Mouse (Mus musculus): ENCODE data around the gene Rpl13a.
"Not testable (repeated sequence)": the region's sequence is repeated elsewhere in the genome, so short reads cannot be mapped to it uniquely, and the experiment has no call there.

Rpl13a gene

DNA sequence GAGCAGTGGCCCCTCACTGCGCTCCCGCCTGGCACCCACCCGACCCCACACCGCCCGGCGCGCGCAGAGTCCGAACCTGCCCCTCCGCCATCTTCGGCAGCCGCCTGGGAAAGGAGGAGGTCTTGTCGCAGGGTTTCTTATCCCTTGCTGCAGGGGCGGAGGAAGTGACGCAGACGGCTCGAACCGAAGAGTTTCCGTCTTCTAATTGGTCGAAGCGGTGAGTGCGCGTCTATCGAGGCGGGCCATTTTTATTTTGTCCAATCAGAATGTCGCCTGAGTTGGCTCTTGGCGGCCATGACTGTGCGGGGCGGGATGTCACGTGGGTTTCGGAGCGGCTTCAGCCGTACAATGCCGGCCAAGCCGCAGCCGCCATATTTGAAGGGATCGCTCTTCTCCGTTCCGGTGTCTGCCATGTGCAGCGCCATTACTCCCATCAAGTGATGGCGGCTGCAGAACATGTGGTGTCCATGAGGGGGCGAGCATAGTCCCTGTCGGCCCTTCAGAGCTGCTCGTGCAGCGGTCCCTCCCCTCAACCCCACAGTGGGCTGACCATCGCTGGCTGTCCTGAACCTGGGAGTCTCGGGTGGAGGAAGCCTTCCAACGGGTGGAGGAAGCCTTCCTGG lies at the start of gene Rpl13a:
TSS of gene Rpl13a (minus strand) at position 138 of the 623 bp plus-strand sequence.
- DNase-seq = peak; percentile 100

DNA sequence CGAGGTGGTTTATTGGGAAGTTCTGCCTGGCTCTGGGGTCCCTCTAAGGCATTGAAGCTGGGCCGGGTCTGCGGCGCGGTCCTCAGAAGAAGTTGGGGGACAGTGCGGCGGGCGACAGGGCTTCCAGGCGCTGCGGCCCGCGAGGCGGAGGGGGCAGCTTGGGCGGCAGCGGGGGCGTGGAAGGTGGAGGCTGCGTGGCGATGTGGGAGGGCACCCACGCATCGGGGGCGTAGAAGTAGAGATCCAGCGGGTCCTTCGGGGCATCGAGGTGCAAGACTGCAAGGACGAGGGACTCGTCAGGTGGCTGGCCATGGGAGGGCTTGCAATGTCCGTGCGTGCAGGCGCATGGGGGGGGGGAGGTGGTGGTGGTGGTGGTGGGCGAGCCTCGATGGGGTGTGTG lies 47.8 kb upstream of the Rpl13a start:
- no peak for DNase-seq

DNA sequence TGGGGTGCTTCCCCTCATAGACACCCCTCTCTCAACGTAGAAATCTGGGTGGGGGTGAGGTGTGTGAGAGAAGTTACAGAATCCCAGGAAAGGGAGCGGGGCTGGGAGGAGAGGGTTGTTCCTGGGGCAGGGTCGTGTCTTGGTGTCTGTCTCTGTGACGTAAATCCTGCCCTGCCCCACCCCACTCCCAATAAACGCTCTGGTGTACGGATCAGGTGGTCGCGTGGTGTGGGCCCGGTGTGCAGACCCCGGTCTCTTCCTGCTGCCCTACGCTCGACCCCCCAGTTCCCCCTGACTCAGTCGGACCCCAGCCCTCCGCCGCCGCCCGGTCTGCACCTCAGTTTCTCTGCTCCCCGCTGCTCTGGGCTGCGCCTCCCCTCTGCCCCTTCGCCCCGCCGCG lies 47.4 kb upstream of the Rpl13a start:
- DNase-seq = no peak

DNA sequence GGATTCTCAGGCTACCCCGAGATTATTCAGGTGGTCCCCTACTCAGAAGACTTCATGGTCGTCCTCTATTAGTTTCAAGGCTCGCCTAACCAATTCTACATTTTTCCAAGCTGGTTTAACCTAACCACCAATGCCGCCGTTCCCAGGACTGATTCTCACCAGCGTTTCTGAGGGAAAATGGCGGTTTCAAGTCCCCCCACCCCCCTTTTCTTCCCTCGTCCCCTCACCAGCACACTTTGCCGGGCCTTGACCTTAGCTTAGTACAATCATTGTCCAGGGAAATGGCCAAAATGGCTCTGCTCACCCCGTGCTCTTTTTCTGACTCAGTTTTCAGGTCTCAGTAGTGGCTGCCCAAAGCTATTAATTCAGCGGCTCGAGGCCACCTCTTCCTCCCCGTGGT lies 46.8 kb upstream of the Rpl13a start:
- no peak for DNase-seq

DNA sequence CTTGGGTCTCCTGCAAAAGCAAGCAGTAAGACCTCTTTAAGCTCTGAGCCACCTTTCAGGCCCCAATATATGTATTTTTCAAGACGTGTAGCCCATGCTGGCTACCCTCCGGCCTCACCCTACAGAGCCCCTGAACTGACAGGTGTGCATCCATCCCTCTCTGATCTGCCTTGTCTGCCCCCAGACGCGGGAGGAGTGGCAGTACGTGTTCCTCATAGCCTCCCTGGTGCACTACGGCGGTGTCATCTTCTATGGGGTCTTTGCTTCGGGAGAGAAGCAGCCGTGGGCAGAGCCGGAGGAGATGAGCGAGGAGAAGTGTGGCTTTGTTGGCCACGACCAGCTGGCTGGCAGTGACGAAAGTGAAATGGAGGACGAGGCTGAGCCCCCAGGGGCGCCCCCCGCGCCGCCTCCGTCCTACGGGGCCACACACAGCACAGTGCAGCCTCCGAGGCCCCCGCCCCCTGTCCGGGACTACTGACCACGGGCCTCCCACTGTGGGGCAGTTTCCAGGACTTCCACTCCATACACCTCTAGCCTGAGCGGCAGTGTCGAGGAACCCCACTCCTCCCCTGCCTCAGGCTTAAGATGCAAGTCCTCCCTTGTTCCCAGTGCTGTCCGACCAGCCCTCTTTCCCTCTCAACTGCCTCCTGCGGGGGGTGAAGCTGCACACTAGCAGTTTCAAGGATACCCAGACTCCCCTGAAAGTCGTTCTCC lies 46.2 kb upstream of the Rpl13a start:
- no peak for DNase-seq

DNA sequence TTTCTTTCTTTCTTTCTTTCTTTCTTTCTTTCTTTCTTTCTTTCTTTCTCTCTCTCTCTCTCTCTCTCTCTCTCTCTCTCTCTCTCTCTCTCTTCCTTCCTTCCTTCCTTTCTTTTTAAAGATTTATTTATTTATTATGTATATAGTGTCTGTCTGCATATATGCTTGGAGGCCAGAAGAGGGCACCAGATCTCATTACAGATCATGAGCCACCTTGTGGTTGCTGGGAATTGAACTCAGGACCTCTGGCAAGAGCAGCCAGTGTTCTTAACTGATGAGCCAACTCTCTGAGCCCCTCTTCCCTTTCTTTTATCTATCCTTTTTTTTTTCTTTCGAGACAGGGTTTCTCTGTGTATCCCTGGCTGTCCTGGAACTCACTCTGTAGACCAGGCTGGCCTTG lies 45.2 kb upstream of the Rpl13a start:
- DNase-seq = not testable (repeated sequence)

DNA sequence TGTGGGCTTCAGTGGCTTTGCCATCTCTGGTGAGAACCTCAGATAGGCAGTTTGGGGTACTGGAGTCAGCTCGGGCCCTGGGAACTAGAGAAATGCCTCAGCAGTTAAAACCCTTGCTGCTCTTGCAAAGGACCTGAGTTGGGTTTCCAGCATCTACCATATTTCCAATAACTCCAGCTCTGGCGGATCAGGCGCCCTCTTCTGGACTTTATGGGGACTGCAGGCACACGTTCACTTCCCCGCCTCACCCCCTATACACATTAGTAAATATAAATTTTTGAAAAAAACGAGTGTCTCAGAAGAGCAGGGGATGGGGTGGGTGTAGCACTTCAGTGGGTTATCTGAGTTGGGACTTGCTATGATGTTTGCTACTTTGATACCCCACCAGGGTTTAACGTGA lies 44.4 kb upstream of the Rpl13a start:
- DNase-seq = no peak

DNA sequence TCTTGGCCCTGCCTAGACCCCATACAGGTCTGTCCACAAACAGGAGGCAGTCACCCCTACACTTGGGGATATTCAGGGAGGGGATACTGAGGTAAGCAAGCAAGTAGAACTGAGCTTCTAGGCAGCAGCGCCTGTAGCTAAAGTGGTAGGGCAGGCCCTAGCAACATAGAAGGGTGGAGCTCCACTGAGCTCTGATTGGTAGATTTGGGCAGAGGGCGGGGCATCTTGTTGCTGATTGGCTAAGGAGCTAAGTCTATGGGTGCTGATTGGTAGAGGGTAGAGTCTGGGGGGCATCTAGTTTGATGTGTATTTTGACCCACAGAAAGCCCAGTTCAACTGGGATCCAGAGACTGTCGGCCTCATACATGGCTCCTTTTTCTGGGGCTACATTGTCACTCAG lies 40.9 kb upstream of the Rpl13a start:
- DNase-seq = peak; percentile 83

DNA sequence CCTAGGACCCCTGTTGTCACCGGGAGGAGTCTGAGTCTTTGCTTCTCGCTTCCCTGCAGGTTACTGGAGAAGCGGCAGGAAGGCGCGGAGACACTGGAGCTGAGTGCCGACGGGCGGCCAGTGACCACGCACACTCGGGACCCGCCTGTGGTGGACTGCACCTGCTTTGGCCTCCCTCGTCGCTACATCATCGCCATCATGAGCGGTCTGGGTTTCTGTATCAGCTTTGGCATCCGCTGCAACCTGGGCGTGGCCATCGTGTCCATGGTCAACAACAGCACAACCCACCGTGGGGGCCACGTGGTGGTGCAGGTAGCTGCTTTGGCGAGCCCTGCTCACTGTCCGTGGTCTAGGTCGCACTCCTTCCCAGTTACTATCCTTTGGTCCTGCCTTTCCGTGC lies 40.1 kb upstream of the Rpl13a start:
- DNase-seq = peak; percentile 81

DNA sequence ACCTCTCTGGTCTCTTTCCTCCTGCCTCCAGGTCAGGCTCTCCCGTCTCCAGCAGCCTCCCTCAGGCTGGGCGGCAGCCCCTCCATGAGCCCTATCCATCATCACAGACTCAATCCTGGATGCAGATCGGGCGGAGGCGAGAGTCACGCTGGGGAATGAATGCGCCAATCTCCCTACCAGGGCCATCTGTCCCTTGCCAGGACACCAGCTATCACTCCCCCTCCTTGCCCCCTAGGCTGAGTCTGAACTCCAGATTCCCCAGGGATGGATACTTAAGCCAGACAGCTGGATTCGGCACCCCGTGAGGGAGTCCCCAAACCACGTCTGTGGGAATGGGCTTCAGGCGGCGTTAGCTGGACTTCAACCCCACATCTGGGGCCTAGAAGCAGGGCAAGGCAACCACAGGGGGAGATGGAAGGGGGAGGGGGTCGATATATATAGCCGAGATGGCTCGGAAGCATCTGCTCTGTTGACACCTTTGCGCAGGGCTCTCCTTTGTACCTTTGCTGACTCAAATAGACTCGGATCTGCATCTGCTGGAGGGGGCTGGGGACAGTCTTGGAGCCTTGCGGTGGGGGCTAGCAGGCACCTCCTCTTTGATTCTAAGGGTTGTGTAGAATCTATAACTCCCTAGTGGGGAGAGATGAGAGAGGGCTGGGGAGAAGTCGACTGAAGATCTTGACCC lies 39.3 kb upstream of the Rpl13a start:
- peak; percentile 91 for DNase-seq

DNA sequence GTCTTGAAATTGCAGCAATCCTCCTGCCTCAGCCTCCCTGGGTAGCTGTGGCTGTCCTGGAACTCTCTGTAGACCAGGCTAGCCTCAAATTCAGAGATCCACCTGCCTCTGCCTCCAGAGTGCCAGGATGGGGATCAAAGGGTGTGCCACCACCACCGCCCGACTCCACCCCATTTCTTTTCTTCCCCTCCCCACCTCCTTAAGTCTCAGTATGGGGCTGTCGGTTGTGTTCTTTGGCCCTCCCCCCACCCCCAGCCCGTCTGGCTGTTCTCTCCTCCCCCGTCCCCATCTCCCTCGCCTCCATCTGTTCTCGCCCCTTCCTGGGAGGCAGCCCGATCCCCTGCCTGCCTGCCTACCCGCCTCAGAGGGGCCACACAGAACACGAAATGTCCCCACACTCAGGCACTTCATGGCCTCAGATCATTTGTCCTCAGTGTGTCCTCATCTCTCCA lies 38.4 kb upstream of the Rpl13a start:
- DNase-seq = peak; percentile 77

DNA sequence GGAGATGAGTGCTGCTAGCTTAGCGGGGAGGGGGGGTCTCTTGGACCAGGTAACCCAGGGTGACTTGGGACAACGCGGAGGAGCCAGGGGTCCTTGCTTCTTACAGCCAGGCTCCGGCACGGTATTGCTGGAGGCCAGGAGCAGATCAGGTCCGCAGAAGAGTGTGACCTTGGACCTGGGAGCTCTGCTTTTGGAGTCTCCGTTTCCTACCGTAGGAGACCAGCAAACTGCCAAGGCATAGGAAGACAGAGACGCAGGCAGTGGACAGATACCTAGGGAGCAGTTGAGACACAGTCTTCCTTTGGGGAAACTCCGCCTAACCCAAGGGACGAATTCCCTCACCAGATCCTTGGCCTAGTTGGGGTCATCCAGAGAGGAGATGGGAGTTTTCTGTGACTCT lies 37.1 kb upstream of the Rpl13a start:
- no peak for DNase-seq

DNA sequence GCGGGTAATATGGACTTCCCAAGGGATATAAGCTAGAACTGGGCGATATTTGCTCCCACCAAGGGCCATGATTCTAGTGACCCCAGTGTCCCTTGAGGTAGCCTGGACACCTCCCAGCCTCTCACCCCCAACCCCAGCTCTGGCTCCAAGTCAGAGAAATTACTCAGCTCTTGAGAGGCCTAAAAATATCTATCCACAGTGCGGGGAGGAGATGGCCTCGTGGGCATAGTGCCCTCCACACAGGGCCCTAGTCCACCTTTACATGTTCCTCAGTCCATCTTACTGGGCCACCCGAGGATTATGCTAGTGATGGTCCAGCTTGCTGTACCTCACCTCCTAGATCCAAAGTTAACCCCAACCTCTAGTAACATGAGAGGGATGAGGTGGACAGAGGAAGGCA lies 36.3 kb upstream of the Rpl13a start:
- peak; percentile 84 for DNase-seq

DNA sequence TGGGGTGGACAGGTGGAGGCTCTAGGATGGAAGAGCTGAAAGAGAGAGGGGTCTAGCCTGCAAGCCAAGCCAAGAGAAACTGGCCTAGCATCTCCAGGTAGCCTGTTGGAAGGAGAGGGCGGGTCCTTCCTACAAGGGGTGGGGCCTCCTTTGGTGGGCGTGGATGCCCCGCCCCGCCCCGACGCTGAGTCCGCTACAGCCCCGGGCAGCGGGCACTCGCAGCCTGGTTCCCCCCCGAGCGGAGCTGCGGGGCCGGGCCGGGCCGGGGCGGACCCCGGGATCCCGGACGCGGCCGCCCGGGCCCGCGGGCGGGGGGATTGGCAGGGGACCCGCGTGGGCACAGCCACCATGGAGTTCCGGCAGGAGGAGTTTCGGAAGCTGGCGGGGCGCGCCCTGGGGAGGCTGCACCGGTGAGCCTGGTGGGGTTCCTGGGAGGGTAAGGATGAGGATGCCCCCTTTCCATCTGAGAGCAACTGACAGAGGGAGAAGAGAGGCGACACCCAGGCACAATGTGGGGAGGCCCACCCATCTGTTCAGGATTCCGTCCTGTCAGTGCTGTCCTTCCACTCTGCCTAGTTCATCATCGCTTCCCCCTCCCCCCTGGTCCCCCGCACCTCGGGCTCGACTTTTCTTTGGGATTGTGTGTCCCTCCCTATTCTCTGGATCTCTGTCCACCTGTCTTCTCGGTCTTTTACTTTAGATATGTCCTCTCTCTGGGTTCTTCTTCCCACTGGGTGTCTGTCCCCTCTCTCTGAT lies 35.4 kb upstream of the Rpl13a start, which contains the start of gene Slc17a7:
TSS of gene Slc17a7 (plus strand) at position 215 of the 756 bp plus-strand sequence.
- DNase-seq = peak; percentile 87

DNA sequence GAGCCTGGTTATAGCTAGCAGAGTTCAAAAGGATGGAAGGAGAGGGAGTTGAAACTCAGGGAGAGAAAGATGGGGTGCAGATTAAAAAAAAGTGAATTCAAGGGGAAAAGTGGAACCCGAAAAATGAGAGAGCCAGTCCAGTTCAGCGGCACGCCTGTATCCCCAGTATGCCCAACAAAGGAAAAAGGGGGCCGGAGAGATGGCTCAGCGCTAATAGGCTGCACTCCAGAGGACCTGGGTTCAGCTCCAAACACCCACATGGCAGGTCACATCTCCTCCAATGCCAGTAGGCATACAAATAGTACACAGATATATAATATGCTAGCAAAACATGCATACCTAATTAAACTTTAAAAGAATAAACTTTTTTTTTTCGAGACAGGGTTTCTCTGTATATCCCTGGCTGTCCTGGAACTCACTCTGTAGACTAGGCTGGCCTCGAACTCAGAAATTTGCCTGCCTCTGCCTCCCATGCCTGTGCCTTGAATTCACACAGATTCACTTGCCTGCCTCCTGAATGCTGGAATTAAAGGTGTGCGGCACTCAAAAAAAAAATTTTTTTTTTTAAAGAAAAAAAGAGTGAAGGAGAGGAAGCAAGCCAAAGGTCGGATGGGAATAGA lies 34.5 kb upstream of the Rpl13a start:
- peak; percentile 69 for DNase-seq

DNA sequence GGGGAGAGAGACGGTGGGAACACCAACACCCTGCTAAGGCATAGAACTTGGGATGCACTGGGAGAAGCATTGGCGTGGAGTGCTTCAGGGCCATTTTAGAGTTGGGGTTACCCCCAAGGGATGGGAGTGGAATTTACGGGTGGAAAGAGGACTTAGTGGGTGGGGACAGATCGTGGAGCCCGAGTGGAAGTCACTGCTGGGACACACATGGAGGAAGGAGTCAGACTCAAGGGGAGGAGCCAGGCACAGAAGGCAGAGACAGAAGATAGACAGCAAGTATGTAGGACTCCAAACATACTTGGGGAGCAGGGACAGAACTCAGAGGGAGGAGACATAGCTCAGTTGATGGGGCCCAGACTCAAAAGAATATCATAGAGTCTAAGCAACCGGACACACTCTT lies 34.0 kb upstream of the Rpl13a start:
- no peak for DNase-seq

DNA sequence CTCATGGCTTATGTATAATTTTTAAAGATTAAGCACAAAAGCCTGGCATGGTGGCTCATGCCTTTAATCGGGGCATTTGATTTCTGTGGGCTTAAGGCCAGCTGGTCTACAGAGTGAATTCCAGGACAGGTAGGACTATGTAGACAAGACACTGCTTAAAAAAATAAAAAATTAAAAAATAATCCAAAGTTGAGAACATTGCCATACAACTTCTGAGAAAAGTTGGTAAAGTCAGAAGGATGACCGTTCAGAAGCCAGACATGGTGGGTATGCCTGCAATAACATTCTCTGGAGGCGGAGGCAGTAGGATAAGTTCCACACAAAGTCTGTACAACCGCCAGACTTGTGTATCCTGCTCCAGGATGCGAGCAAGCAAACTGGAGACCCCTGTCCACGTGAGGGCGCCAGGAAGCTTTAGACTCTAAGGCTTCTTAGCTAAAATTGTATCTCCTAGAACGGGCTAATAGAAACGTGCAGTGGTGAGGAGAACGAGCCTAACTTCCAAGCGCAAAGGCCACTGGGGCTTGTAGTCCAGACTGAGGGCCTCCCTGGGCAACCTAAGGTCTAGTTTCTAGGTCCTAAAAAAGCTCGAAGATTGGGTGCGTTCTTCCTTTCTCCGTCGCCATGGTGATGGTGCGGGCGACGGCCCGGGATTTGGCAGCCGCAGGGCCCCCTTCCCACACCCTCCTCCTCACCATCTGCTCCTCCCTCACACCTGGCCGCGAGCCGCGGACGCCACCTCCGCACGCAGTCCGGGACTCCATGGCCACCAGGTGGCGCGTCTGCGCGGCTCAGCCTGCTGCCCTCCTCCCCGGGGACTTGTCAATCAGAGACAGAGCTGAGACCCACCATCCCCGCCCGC lies 33.3 kb upstream of the Rpl13a start:
- peak; percentile 99 for DNase-seq

DNA sequence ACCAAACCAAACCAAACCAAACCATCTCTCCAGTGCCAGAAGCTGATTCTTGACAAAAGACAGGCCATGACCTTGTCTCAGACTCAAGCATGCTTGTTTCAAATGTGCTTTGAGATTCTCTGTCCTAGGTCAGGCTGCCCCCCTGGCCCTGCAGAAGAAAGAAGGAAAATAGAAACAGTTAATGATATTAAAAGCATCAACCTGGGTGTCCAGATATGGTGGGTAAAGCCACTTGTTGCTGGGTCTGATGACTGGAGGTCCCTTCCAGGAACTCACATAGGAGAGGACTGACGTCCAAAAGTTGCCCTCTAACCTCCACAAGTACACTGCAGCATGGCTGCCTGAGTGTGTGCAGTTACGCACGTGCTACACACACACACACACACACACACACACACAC lies 32.3 kb upstream of the Rpl13a start:
- peak; percentile 73 for DNase-seq

DNA sequence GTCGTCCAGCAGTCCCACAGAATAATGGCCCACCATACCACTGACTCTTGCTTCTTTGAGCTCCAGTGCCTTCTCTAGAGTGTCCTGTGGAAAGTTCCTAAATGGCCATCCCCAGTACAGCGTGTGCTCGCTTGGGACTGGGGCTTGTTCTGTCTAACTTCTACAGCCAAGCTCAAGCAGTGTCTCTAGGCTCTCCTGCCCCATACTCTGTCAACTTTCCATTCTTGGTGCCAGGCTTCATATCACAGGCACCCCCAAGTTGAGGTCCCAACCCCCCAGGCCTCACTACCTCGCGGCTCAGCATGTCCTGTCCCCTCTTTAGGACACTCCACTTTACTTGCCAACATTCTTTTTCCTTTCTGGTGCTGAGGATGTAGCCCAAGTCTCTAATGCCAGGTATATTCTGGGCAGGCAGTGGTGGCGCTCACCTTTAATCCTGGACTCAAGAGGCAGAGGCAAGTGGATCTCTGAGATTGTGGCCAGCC lies 31.8 kb upstream of the Rpl13a start:
- DNase-seq = peak; percentile 62

DNA sequence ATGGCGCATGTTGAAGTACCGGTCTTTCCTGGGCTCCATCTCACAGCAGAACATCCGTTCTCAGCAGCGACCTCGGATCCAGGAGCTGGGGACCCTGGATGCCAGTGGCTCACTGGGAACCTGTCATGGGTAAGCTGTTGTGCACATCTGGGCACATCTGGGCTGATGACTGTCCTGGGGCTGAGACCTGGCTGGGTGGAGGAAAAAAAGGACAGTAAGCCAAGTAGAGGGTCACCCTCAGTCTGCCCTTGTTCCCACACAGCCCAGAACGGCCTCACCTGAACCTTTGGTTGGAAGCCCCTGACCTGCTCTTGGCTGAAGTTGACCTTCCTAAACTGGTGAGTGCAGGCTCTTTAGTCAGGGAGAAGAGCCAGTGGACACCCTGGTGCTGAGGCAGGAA lies 30.4 kb upstream of the Rpl13a start:
- DNase-seq = peak; percentile 63

DNA sequence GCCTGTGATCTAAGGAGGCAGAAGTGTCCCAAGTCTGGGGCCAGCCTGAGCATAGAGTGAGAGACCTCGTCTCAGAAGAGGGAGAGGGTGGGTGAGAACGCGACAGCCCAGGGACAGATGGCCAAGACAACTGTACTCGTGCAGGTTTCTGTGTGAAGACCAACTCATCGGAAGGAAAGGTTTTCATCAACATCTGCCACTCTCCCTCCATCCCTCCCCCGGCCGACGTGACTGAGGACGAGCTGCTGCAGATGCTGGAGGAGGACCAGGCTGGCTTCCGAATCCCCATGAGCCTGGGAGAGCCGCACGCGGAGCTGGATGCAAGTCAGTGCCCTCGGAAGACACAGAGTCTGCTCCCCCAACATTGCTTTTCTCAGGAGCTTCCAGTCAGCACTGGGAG lies 28.9 kb upstream of the Rpl13a start:
- DNase-seq = peak; percentile 41

DNA sequence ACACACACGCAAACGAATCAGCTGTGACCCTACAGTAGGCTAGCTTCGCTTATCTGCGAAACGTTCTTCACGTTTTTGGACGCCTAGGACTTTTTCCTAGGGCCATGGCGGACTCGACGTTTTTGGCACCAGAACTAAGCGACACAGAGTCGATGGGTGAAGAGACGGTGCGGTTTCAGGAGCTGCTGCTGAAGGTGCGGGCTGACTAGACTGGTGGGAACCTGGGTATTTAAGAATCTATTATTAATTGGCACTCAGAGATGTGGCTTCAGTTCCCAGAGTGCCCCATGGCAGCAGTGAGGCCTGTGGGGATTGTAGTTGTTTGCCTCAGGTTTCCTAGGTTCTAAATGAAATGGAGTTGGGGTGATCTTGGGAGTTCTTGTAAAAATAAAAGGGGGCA lies 27.6 kb upstream of the Rpl13a start:
- peak; percentile 57 for DNase-seq

Data from cerebellum, adult 9-10 months (tissue).